Mouse (Mus musculus): ENCODE measurements around the gene Hace1.

Gene Hace1

GRCm38 (mm10) chr10:45698930-45699329, 121.3 kb downstream of the Hace1 start:
- DNase-seq (ENCODE audit: low spot score in 2 of 2) = no peak

- no peak for DNase-seq (ENCODE audit: low spot score in 2 of 2)
These were observed 129.2 kb downstream of the Hace1 start for GRCm38 (mm10) chr10:45706849-45707248.

- no peak for DNase-seq (ENCODE audit: low spot score in 2 of 2)
These were observed 133.2 kb downstream of the Hace1 start for GRCm38 (mm10) chr10:45710848-45711247.

GRCm38 (mm10) chr10:45711348-45711747, 133.7 kb downstream of the Hace1 start:
- no peak for DNase-seq (ENCODE audit: low spot score in 2 of 2)
